Mouse (Mus musculus) adrenal gland, postnatal 4 days (tissue): ENCODE measurements around the gene Diras1. TPM values are rescaled to one million over a fixed set of nuclear protein-coding genes. Genes with fewer than 3 reads are reported as not detected.
A peak's percentile ranks its signal among the peaks of the same experiment; 100 is the strongest.
"Not testable (repeated sequence)": the region's sequence is repeated elsewhere in the genome, so short reads cannot be mapped to it uniquely, and the experiment has no call there.

Experiments
- DNase-seq, 2 experiments: peaks; one replicate each; pipeline ENCODE4 v3.0.0; 2021 to 2022; ENCODE audit warnings: low spot score in 2 of 2, mixed read lengths in 2 of 2
- long read RNA-seq, 2 experiments: library from polyadenylated mRNA; stranded (forward); transcript quantifications; one replicate each; pipeline ENCODE4 v2.0.0; 2021
- total RNA-seq, 2 experiments: library from RNA; stranded (reverse); gene quantifications; 2 replicates each; pipeline ENCODE4 v1.2.3; 2021

The Diras1 gene
- 1 to 10 TPM; 2.9 to 3.5 TPM for total RNA-seq
- long read RNA-seq, experiment 1 = 0 reads
- long read RNA-seq, experiment 2 = 0 reads

- DNase-seq = no peak
These were observed at the start of gene Diras1 for GRCm38 (mm10) chr10:81025639-81026275. Gene Diras1, minus strand, starts transcription at chr10:81025662.

- DNase-seq = no peak
These were observed 48.0 kb upstream of the Diras1 start for GRCm38 (mm10) chr10:81073464-81073863.

GRCm38 (mm10) chr10:81072290-81072689 lies 46.8 kb upstream of the Diras1 start:
- no peak for DNase-seq

- peak; percentile 81 to 91 for DNase-seq
These were observed 44.4 kb upstream of the Diras1 start, which contains the start of gene Thop1 for GRCm38 (mm10) chr10:81069836-81070235. Gene Thop1, plus strand, starts transcription at chr10:81070035.

- DNase-seq = no peak
These were observed 43.2 kb upstream of the Diras1 start for GRCm38 (mm10) chr10:81068706-81069105.

DNA sequence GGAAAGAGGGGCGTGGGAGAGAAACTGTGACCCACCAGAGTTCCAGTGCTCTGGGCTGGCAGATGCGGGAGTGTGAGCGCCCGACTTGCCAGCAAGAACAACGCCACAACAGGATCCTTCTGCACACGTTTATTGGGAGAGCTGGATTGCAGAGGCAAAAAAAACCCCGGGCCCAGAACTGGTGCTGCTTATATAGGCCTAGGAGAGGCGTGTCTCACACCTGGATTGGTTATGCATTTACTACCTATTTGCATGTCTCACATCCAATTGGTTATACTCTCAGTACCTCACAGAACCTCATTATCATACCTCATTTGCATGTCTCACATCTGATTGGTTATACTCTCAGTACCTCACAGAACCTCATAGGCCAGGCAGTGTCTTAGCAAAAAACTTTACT lies 39.1 kb upstream of the Diras1 start:
- DNase-seq = not testable (repeated sequence)

DNA sequence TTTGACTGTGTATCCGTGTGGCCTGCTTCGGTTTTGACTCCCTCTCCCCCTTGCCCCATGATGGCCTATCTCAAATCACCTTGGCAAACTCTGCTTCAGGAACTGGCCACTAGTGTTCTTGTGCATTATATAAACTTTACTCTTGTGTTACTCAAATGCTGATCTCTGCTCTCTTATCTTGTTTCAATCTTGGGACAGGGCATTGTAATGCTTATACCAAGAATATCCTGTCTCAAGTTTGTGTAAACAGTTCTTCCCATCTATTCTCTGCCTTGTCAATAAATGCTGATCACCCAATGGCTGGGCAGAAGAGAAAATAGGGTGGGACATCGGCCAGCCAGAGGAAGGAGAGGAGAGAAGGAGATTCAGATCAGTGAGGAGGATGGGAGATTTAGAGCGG lies 37.2 kb upstream of the Diras1 start:
- DNase-seq = no peak

GRCm38 (mm10) chr10:81059603-81060543 lies 34.4 kb upstream of the Diras1 start, which contains the start of gene Sgta:
Gene Sgta, minus strand, starts transcription at chr10:81060181.
- peak; percentile 85 to 97 for DNase-seq

- no peak for DNase-seq
These were observed 33.4 kb upstream of the Diras1 start for GRCm38 (mm10) chr10:81058896-81059295.

- no peak for DNase-seq
These were observed 32.1 kb upstream of the Diras1 start for GRCm38 (mm10) chr10:81057406-81058130.

DNA sequence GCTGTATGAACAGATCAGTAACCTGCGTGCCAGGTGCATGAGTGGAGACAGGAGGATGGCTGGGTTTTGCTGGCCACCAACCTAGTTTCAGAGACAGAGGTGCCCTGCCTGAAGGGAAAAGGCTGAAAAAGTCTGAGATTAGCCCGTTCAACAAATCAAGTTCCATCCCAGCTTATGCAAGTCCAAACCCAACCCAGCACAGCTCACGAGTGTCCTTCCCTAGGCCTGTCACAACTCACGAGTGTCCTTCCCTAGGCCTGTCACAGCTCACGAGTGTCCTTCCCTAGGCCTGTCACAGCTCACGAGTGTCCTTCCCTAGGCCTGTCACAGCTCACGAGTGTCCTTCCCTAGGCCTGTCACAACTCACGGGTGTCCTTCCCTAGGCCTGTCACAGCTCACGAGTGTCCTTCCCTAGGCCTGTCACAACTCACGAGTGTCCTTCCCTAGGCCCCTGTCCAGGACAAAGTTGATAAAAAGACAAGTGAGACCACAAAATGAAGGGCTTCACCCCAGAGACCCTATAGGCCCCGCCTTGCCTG lies 30.4 kb upstream of the Diras1 start:
- DNase-seq = not testable (repeated sequence)

GRCm38 (mm10) chr10:81055169-81055568 lies 29.7 kb upstream of the Diras1 start:
- no peak for DNase-seq

- DNase-seq = no peak
These were observed 27.1 kb upstream of the Diras1 start for GRCm38 (mm10) chr10:81052577-81052976.

- no peak for DNase-seq
These were observed 25.7 kb upstream of the Diras1 start for GRCm38 (mm10) chr10:81051133-81051532.

DNA sequence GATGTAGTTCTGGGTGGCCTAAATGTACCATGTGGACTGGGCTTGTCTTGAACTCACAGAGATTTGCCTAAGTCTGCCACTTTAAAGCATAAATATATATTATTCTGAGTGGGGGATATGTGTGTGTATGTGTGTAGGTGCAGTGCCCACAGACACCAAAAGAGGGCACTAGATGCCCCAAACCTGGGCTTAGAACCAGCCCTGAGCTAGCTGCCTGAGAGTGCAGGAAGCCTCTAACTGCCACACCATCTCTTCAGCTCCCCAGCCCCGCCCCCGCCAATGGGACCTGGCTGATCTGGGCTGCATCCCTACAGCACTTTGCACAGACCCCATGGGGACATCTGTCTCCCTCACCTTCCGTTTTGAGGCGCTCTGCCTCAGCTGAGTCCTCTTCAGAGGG lies 25.2 kb upstream of the Diras1 start:
- no peak for DNase-seq

DNA sequence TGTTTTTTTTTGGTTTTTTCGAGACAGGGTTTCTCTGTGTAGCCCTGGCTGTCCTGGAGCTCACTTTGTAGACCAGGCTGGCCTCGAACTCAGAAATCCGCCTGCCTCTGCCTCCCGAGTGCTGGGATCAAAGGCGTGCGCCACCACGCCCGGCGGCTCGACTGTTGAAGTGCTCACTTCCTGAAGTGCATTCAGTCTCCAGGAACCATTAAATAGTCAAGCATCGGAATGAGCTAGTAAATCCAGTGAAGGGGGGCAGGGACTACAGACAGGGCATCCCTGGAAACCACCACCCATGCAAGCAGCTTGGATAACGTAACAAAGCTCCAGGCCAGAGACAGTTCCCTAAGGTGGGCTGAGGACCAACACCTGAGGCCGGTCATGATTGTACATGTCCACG lies 19.8 kb upstream of the Diras1 start:
- not testable (repeated sequence) for DNase-seq

DNA sequence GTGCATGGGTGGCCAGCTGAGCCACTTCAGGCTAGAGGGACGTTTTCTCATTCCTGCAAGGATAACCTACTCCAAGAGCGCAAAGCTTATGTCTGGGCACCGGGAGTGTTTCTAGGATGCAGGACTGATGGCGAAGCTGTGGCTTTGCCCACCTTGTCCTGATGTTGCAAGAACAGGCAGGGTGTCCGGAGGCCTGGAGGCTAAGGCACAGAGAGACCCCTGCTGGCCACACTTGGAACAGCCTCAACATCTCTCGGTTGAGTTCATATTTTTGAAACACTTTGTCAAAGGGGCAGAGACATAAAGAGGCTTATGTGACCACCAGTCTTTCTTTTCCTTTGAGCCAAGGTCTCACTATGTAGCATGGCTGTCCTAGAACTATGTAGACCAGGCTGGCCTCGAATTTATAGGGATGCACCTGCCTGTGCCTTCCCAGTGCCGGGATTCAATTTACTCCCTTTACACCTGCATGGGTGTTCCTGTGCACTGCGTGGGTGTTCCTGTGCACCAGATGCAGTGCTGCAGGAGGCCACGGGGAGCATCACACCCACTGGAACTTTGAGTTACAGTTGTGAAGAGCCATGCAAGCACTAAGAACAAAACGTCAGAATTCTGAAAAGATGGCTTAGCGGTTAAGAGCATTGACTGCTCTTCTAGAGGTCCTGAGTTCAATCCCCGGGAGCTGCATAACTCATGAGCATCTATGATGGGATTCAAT lies 16.2 kb upstream of the Diras1 start:
- peak in 1 of 2 experiments; percentile 51 for DNase-seq

DNA sequence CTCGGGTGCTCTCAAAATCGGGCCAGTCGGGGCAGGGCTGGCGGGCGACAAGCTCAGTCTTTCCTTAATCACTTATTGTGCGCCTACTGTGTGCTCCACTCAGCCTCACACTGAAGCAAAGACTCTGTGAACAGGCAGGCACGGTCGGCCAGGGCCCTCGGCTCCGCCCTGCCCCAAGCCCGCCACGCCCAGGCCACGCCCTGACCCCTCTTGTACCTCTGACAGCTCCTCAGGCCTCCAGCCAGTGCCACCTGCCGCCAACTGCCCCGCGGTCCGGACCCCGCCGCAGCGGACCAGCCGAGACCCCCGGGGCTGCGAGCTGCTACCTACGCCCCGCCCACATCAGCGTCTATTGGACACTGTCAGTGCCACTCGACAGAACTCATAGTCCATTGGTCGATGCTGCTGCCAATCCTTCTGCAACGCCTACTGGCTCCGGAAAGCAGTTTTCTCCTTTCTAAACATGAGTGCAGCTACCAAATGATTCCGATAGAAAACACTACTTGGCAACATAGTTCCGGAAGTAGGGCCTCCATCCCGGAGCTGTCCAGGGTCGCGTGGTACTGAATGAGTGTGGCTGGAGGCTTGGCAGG lies 11.6 kb upstream of the Diras1 start, which contains the start of gene Slc39a3:
Gene Slc39a3, minus strand, starts transcription at position 439 of the 593 bp plus-strand sequence.
- DNase-seq = peak; percentile 96 to 98

DNA sequence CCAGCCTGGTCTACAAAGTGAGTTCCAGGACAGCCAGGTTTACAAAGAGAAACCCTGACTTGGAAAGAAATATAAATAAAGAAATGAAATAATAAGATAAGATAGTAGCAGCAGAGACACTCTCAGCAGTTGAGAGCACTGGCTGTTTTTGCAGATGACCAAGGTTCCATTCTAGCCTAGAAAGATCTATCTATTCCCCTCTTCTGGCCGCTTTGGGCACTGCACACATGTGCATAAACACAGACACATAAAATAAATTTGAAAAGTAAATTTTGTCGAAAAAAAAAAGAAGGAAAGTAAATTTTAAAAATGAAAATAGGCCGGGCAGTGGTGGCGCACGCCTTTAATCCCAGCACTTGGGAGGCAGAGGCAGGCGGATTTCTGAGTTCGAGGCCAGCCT lies 10.8 kb upstream of the Diras1 start:
- no peak for DNase-seq

- DNase-seq = no peak
These were observed 8.1 kb upstream of the Diras1 start for GRCm38 (mm10) chr10:81033586-81033985.
